Mouse (Mus musculus): ENCODE measurements around the gene Fgfr3. TPM values are rescaled to one million over a fixed set of nuclear protein-coding genes. Genes with fewer than 3 reads are reported as not detected.
A peak's percentile ranks its signal among the peaks of the same experiment; 100 is the strongest.

Gene Fgfr3
- polyA plus RNA-seq, 1 experiment from 2014 or later = 23.5 TPM

- 76% methylated on average over 5 of the region's 5 CpGs for WGBS
- Histone ChIP-seq H3K9ac (replicated peaks; ENCODE audit: low read depth, low read length) (no peak overlapping the region), H3K4me3 (ENCODE audit: low read depth, low read length) (no peak overlapping the region), H3K4me2 (replicated peaks; ENCODE audit: low read depth, low read length) (no peak overlapping the region), H3K27me3 (ENCODE audit: control insufficient read depth, insufficient read depth, low read length) (0 out of 2 replicates have a peak, but pooled peaks cover 1% of the 10 kb centered on the region), H3K27ac (ENCODE audit: low read length) (no peak overlapping the region), H3K9me3 (ENCODE audit: control insufficient read depth, low read depth, low read length) (no peaks in the 10 kb centered on the region), H3K4me1 (ENCODE audit: control insufficient read depth, insufficient read depth, low read length) (peaks cover 18% of the 10 kb centered on the region; the same call in 1 of the 2 replicates), H3K36me3 (ENCODE audit: control insufficient read depth, insufficient read depth, low read length) (no peaks in the 10 kb centered on the region)
- ATAC-seq (ENCODE audit: insufficient number of reproducible peaks, insufficient read depth, low FRiP score, low read depth) = no peak
Measured at GRCm38 (mm10) chr5:33718460-33718859, 3.0 kb upstream of the Fgfr3 start.

GRCm38 (mm10) chr5:33720852-33721490, 503 bp upstream of the Fgfr3 start:
- Histone ChIP-seq H3K4me3 (ENCODE audit: low read depth, low read length) (peak overlapping the region; percentile 79), H3K9me3 (ENCODE audit: control insufficient read depth, low read depth, low read length) (no peaks in the 10 kb centered on the region), H3K9ac (replicated peaks; ENCODE audit: low read depth, low read length) (no peak overlapping the region), H3K4me1 (ENCODE audit: control insufficient read depth, insufficient read depth, low read length) (peaks cover 25% of the 10 kb centered on the region; the same call in 1 of the 2 replicates), H3K27me3 (ENCODE audit: control insufficient read depth, insufficient read depth, low read length) (peaks cover 7% of the 10 kb centered on the region; the same call in 1 of the 2 replicates), H3K4me2 (replicated peaks; ENCODE audit: low read depth, low read length) (peak overlapping the region; percentile 99), H3K36me3 (ENCODE audit: control insufficient read depth, insufficient read depth, low read length) (no peaks in the 10 kb centered on the region), H3K27ac (ENCODE audit: low read length) (peak overlapping the region; percentile 79)
- WGBS = 8% methylated on average over 8 of the region's 8 CpGs
- ATAC-seq (ENCODE audit: insufficient number of reproducible peaks, insufficient read depth, low FRiP score, low read depth) = no peak

GRCm38 (mm10) chr5:33722266-33723018, 968 bp downstream of the Fgfr3 start:
- H3K4me1 ChIP-seq (ENCODE audit: control insufficient read depth, insufficient read depth, low read length) = peaks cover 22% of the 10 kb centered on the region; the same call in 1 of the 2 replicates
- H3K27ac ChIP-seq (ENCODE audit: low read length) = peak overlapping the region; percentile 79
- no peaks in the 10 kb centered on the region for H3K36me3 ChIP-seq (ENCODE audit: control insufficient read depth, insufficient read depth, low read length)
- H3K4me3 ChIP-seq (ENCODE audit: low read depth, low read length) = peak overlapping the region; percentile 79
- H3K27me3 ChIP-seq (ENCODE audit: control insufficient read depth, insufficient read depth, low read length) = peaks cover 7% of the 10 kb centered on the region; the same call in 1 of the 2 replicates
- H3K9ac ChIP-seq (replicated peaks; ENCODE audit: low read depth, low read length) = peak overlapping the region; percentile 69
- peak; percentile 0; the same call in 1 of the 2 replicates for ATAC-seq (ENCODE audit: insufficient number of reproducible peaks, insufficient read depth, low FRiP score, low read depth)
- 1% methylated on average over 52 of the region's 53 CpGs for WGBS
- peak overlapping the region; percentile 99 for H3K4me2 ChIP-seq (replicated peaks; ENCODE audit: low read depth, low read length)
- H3K9me3 ChIP-seq (ENCODE audit: control insufficient read depth, low read depth, low read length) = no peaks in the 10 kb centered on the region

- Histone ChIP-seq H3K4me2 (replicated peaks; ENCODE audit: low read depth, low read length) (peak overlapping the region; percentile 99), H3K27ac (ENCODE audit: low read length) (peak overlapping the region; percentile 44; the same call in 1 of the 2 replicates), H3K4me1 (ENCODE audit: control insufficient read depth, insufficient read depth, low read length) (peaks cover 22% of the 10 kb centered on the region; the same call in 1 of the 2 replicates), H3K9me3 (ENCODE audit: control insufficient read depth, low read depth, low read length) (no peaks in the 10 kb centered on the region), H3K36me3 (ENCODE audit: control insufficient read depth, insufficient read depth, low read length) (peaks cover 1% of the 10 kb centered on the region; the same call in 1 of the 2 replicates), H3K27me3 (ENCODE audit: control insufficient read depth, insufficient read depth, low read length) (peaks cover 7% of the 10 kb centered on the region; the same call in 1 of the 2 replicates), H3K4me3 (ENCODE audit: low read depth, low read length) (peak overlapping the region; percentile 79), H3K9ac (replicated peaks; ENCODE audit: low read depth, low read length) (peak overlapping the region; percentile 69)
- WGBS = 2% methylated on average over 61 of the region's 61 CpGs
- no peak for ATAC-seq (ENCODE audit: insufficient number of reproducible peaks, insufficient read depth, low FRiP score, low read depth)
Measured at GRCm38 (mm10) chr5:33723019-33723640, 1.7 kb downstream of the Fgfr3 start.

DNA sequence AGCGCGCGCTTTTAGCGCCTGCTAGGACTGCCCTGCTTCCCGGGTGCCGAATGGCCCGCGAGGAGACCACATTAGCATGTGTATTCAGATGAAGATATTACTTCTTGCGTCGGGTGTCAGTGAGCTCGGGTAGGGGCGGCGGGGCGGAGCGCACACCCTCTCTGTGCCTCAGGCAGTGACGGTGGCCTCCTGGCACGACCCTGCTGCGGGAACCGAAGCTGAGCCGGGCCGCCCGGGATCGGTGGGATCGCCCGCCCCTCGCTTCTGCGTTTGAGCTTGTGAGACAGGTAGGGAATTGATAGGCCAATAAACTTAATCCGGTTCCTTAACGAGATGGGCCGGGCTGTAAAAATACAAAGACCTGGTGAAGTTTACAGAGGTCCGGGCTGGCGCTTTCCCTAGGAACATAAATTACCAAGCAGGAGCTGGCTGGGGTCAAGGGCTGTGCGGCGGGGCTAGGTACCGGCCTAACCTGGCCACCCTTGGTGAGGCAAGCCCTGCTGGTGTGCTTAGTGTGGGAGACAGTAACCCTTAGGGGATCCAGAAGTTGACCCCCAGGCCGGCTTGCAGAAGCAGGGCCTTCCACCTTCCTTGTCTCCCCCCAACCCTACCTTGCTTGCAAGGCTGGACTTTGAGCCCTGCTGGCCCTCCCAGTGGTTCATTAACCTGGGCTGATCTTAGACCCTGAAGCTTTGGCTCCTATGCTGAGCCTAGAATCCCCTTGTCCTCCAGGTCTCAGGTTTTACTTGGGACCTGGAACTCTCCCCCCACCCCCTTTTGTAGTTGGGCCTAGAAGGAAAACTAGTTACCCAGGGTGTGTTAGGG, 2.4 kb downstream of the Fgfr3 start:
- H3K4me2 ChIP-seq (replicated peaks; ENCODE audit: low read depth, low read length) = peak overlapping the region; percentile 99
- 7% methylated on average over 36 of the region's 36 CpGs for WGBS
- peaks cover 22% of the 10 kb centered on the region; the same call in 1 of the 2 replicates for H3K4me1 ChIP-seq (ENCODE audit: control insufficient read depth, insufficient read depth, low read length)
- peak overlapping the region; percentile 79 for H3K4me3 ChIP-seq (ENCODE audit: low read depth, low read length)
- peaks cover 3% of the 10 kb centered on the region; the same call in 1 of the 2 replicates for H3K36me3 ChIP-seq (ENCODE audit: control insufficient read depth, insufficient read depth, low read length)
- H3K9me3 ChIP-seq (ENCODE audit: control insufficient read depth, low read depth, low read length) = no peaks in the 10 kb centered on the region
- H3K27me3 ChIP-seq (ENCODE audit: control insufficient read depth, insufficient read depth, low read length) = peaks cover 7% of the 10 kb centered on the region; the same call in 1 of the 2 replicates
- peak overlapping the region; percentile 44; the same call in 1 of the 2 replicates for H3K27ac ChIP-seq (ENCODE audit: low read length)
- H3K9ac ChIP-seq (replicated peaks; ENCODE audit: low read depth, low read length) = peak overlapping the region; percentile 69
- no peak for ATAC-seq (ENCODE audit: insufficient number of reproducible peaks, insufficient read depth, low FRiP score, low read depth)

DNA sequence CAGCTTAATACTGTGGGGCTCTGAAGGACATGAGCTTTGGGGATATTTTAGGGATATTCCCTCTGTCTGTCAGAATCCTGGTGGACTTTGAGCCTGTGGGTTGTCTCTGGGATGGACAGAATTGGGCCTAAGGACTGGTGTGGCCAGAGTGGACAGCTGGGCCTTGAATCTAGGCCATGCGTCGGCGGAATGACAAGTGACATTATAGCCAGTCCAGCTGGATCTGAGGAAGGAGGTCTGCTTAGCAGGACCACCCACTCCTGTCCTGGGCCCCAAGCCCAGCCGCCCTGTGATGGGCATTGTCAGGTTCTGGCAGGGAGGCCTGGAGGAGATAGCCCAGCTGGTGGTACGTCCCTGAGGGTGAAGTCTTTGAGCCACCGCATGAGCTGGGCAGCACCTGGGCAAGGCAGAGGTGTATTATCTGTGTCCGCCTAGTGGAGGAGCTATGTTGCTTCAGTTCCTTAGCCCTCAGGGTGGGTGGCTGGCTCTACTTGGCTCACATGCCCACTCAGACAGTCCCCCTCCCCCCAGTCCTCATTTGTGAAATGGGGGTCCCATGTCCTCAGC, 4.7 kb downstream of the Fgfr3 start:
- Histone ChIP-seq H3K36me3 (ENCODE audit: control insufficient read depth, insufficient read depth, low read length) (peaks cover 7% of the 10 kb centered on the region), H3K4me3 (ENCODE audit: low read depth, low read length) (no peak overlapping the region), H3K4me1 (ENCODE audit: control insufficient read depth, insufficient read depth, low read length) (peaks cover 14% of the 10 kb centered on the region; the same call in 1 of the 2 replicates), H3K4me2 (replicated peaks; ENCODE audit: low read depth, low read length) (no peak overlapping the region), H3K9ac (replicated peaks; ENCODE audit: low read depth, low read length) (no peak overlapping the region), H3K27me3 (ENCODE audit: control insufficient read depth, insufficient read depth, low read length) (peaks cover 7% of the 10 kb centered on the region; the same call in 1 of the 2 replicates), H3K27ac (ENCODE audit: low read length) (no peak overlapping the region), H3K9me3 (ENCODE audit: control insufficient read depth, low read depth, low read length) (no peaks in the 10 kb centered on the region)
- WGBS = 75% methylated on average over 7 of the region's 7 CpGs
- ATAC-seq (ENCODE audit: insufficient number of reproducible peaks, insufficient read depth, low FRiP score, low read depth) = no peak

DNA sequence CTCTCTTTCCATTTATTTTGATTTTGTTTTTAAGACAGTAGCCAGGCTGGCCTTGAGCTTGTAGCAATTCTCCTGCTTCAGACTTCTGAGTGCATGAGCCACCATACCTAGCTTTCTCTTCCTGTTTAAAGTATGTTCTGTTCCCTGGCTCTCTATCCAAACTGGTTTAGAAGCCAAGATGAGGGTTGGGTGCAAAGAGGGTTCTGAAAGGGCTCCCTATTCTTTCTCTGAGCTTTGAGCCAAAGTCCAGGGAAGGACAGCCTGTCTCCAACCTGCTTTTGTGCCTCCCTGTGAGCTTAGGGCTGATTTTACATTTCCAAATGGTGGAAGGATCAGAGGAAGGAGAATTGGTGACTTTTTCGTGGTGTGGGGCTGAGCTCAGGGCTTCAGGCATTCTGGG, 5.4 kb downstream of the Fgfr3 start:
- H3K36me3 ChIP-seq (ENCODE audit: control insufficient read depth, insufficient read depth, low read length) = peaks cover 14% of the 10 kb centered on the region
- no peaks in the 10 kb centered on the region for H3K9me3 ChIP-seq (ENCODE audit: control insufficient read depth, low read depth, low read length)
- H3K4me3 ChIP-seq (ENCODE audit: low read depth, low read length) = no peak overlapping the region
- no peak overlapping the region for H3K9ac ChIP-seq (replicated peaks; ENCODE audit: low read depth, low read length)
- no peak for ATAC-seq (ENCODE audit: insufficient number of reproducible peaks, insufficient read depth, low FRiP score, low read depth)
- H3K4me2 ChIP-seq (replicated peaks; ENCODE audit: low read depth, low read length) = no peak overlapping the region
- peaks cover 7% of the 10 kb centered on the region; the same call in 1 of the 2 replicates for H3K27me3 ChIP-seq (ENCODE audit: control insufficient read depth, insufficient read depth, low read length)
- peaks cover 11% of the 10 kb centered on the region; the same call in 1 of the 2 replicates for H3K4me1 ChIP-seq (ENCODE audit: control insufficient read depth, insufficient read depth, low read length)
- WGBS = 75% methylated on average over 1 of the region's 1 CpGs
- no peak overlapping the region for H3K27ac ChIP-seq (ENCODE audit: low read length)

Measured in stomach, embryonic 14.5 days (tissue).